Mouse (Mus musculus) NIH3T3 (cell line): Measurements from ENCODE around the gene Cnbp.

Source experiments
- DNase-seq: peaks from one replicate; pipeline ENCODE4 v3.0.0-alpha.2; 2012; ENCODE audit warnings: low read depth

Cnbp gene

DNA sequence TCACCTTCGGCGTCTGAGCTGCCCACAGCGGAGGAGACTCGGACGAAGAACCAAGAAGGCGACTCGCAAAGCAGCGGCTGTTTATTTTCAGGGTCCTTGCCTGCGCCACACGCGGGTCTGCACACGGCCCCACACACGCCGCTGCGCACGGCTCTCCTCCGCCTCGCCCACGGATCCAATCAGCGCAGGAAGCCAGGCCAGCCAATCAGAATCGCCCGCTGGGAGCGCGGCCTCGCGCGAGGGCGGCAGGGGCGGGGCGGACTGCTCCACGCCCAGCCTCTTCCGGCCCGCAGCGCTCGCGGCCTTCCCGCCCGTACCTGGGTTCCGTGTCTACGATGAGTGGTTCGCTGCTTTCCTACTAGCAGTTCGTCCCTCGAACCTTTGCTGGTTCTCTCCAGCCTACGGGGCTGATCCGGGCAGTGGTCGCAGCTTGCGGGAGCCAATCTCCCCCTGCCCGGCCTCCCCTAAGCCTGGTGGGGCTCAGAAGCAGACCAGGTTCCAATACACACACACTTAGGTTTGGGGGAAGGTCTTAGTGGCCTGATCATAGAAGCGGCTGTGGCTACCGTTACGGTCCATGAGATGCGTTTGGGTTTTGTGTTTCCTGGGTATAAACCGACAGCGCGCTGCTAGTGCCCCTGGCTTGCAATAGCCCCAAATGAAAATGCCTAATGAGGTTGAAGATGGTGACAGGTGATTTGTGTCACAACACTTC lies at the start of gene Cnbp:
Gene Cnbp, minus strand, starts transcription at position 207 of the 715 bp plus-strand sequence.
- peak; percentile 100 for DNase-seq

DNA sequence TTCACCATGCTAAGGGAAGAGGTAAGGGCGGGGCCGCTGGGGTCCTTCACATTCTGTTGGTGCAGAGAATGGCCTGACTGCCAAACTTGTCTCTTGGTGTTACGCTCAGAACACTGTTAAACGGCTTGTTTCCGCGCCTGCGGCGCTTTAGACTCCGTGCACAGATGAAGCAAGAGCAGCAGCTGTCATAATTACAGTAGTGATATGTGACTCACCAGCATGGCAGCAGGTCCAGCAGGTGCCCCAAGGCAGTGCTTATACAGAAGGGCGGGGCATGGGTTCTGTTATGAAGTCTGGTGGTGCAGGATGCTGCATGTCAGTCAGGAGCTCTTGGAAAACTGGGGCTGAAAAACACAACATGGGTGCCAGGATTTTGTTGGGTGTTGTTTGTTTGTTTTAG lies 47.1 kb upstream of the Cnbp start:
- DNase-seq, result no peak

DNA sequence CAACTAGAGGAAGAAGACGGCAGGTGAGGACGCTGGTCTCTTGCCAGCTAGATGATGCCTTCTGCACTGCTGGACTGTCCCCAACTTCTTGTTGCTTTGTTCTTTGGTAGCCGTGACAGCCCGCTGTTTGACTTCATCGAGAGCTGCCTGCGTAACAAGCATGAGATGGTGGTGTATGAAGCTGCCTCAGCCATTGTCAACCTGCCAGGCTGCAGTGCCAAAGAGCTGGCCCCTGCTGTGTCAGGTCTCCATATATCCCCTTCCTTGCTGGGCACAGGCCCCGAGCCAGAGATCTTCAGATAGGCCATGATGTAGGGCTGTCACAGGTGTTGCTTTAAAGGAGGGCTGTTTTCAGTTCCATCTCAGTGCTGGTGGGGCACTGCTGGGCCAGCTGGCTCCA lies 43.0 kb upstream of the Cnbp start:
- no peak for DNase-seq

DNA sequence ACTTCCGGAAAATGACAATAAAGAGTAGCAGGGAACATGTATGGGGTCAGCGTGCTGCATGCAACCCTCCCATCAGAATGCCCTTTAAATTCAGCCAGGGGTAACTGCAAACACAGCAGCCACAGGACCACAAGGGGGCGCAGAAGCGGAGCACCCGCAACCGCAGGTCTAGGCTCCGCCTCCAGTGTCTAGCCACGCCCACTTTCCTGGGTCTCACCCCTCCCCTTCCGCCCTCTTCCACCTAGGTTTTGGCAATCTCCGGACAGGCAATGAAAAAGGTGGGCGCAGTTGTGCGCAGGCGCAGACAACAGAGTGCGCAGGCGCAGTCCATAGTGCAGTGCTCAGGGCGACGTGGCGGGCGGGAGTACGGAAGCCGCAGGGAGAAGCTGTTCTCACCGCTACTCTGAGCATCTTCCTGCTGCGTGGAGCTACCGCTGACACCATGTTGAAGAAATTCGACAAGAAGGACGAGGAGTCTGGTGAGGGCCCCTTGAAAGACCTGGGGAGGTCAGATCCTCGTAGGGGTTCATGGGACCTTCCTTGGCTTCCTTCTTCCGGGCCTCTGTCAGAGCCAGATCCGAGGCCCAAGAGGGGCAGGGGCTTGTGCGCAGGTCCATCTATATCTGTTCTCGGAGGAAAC lies 36.8 kb upstream of the Cnbp start, which contains the start of gene Copg1:
Gene Copg1, plus strand, starts transcription at position 221 of the 640 bp plus-strand sequence.
- DNase-seq, result peak; percentile 100

DNA sequence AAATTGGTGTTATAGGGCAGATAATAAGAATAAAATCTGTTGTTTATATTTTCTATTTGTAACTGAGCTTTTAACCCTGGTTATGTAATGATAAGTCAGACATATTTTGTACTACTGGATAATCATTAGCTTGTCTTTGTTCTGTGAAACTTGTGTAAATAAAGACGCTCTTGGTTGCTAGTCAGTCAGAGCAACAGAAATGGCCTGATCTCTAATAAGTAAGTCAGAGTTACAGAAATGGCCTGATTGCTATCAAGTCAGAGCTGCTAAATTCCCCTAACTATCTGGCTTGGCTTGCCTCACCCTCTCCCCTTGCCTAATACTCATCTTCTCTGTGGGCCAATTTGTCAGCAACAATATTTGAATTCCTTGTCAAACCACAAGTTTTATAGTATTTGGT lies 35.8 kb upstream of the Cnbp start:
- DNase-seq, result no peak

DNA sequence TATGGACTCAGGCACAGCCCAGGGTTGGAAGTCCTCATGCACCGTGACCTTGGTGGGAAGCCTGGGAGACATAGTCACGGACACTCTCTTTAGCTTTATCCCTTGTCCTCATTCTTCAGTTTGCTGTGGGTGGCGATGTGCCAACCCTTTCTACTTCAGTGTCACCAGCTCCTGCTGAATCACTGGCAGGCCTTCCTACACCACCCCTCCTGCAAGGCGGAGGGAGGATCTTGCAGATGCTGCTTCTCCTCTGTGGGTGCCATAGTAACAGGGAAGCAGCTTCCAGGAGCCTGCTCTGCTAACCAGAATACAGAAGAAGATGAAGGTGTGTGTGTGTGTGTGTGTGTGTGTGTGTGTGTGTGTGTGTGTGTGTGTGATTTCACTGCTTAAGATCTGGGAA lies 31.9 kb upstream of the Cnbp start:
- DNase-seq, result peak; percentile 61

DNA sequence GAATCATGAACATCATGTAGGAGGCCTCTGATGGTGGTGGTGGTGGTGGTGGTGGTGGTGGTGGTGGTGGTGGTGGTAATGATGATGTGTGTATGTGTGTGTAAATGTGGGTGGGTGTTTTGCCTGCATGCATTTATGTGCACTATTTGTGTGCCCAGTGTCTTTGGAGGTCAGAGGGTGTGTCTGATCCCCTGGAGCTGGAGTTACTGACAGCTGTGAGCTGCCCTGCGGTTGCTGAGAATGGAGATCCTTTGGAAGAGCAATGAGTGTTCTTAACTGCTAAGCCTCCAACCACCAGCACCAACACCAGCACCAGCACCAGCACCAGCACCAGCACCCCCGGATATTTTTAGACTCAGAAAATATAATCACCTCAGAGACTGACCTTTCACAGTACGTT lies 31.3 kb upstream of the Cnbp start:
- DNase-seq, result no peak

DNA sequence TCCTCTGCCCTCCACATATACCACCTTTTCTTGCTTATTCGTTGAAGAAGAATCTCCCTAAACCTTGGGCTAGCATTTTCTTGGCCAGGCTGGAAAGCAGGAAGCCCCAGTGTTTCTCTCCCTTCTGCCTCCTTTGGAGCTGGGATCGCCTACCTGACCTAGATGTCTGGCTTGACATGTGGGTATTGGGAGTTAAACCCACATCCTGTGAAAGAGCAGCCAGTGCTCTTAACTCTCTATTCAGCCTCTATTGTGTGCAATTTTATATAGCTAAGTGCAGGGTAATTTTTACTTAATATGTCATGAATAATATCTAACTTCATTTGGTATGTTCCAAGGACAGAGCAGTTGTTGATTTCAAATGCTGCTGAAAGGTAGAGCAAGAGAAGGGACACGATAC lies 28.7 kb upstream of the Cnbp start:
- DNase-seq, result no peak

DNA sequence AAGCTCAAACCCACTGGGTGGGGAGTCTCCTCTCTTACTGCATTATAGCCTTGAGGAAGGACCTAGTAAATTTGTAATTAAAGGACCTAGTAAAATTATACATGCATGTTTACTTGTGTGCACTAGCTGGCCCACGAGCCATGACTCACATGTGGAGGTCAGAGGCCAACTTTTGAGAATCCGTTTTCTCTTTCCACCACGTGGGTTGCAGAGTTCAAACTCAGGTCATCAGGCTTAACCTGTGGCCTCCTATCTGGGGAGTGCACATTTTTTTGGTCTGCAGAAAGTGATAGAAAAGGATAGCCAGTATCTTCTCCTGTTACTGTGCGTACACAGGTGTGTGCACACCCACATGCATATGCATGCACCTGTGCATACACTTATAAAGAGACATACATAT lies 28.1 kb upstream of the Cnbp start:
- peak; percentile 43 for DNase-seq

DNA sequence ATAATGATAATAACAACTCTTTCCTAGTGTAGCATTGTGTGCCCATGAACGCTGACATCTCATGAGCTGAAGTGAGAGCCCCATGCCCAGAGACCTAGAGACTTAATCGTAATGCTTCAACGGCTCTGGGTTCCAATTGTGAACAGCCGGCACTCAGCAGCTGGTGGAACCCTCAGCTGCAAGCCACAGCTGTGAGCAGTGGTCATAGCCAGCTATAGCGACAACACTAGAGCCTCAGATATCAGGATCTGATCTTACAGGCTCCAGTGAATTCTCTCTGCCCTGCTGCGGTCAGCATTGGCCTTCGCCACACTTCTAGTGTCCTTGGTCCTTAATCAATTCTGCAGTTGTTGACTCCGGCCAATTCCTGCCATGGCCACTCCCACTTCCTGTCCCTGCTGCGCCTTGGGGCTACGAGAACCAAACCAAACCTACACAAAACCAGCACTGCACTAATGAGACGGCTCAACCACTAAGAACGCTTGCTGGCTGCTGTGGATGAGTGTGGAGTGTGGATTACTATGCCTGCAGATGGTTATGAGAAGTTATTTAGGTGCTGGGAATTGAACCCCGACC lies 25.2 kb upstream of the Cnbp start:
- no peak for DNase-seq

DNA sequence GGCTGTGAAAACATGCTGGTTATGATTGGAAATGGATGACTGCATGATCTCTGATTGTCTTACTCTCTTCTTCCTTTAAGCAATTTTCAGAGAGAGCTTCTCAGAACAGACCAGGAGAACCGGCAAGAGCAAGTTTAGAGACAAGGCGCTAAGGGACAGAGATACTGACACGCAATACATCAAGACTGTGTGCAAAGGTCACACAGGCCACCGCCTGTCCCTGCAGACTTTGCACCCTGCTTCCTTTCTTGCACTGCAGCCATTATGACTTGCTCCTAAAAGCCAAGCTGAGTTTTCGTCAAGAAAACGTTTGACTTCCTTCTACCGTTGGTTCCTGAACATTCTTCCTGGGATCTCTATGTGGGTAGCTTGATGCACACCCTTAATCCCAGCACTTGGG lies 24.7 kb upstream of the Cnbp start:
- DNase-seq, result no peak

DNA sequence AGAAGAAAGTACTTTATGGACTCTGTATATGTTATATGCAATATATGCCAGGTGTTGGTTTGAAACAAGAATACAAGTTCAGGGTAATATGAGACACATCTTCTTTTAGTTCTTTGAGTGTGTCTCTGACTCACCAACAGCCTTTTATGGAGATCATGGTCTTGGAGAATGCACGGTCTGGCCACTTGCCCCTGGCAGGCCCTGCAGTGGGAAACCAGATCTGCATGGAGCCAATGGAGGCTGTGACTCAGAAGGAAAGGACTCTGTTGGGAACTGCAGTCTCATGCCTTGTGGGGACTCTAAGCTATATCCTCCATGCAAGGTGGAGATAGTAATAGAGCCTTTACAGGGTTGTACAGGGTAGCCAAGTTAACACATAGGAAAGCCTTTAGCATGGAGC lies 24.2 kb upstream of the Cnbp start:
- DNase-seq, result peak; percentile 98

DNA sequence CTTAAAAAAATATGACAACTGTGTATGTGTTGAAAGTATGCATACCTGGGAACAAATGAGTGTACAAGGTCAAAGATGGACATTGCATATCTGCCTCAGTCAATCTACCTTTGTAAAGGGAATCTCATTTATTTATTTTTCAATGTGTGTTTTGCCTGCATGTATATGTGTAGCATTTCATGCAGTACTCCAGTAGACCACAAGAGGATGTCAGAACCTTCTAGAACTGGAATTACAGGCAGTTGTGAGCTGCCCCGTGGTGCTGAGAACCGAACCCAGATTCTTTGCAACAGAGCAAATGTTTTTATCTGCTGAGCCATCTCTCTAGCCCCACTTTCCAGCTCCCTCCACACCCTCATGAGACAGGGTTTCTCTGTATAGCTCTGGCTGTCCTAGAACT lies 23.1 kb upstream of the Cnbp start:
- no peak for DNase-seq

DNA sequence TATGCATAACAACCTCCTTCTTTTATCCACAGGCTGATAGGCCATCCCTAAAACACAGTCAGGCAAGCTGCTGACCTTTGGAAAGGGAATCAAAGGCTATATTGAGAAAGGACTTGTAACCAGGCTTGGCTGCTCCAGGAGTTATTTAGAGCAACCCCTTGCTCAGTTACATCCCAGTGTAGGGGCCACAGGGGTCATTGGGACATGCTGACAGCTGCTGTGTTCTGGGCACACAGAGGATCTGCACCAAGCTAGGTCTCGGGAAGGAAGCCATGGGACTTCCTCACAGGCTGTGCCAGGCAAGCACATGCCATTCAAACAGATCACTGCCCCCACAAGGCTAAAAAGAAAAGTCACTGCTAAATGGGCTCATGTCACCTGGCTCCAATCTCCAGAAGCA lies 22.2 kb upstream of the Cnbp start:
- peak; percentile 48 for DNase-seq

DNA sequence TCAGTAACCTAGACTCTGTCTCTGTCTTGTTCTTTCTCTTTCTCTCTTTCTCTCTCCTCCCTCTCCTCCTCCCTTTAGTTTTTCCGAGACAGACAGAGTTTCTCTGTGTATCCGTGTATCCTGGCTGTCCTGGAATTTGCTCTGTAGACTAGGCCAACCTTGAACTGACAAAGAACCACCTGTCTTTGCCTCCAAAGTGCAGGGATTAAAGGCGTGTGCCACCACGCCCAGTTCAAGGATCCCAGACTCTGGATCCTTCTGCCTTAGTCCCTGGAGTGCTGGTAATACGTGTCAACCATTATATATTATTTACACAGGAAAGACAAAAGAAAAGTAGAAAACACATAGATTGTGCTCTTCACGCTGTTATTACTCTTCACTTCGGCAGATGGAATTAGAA lies 20.3 kb upstream of the Cnbp start:
- no peak for DNase-seq

DNA sequence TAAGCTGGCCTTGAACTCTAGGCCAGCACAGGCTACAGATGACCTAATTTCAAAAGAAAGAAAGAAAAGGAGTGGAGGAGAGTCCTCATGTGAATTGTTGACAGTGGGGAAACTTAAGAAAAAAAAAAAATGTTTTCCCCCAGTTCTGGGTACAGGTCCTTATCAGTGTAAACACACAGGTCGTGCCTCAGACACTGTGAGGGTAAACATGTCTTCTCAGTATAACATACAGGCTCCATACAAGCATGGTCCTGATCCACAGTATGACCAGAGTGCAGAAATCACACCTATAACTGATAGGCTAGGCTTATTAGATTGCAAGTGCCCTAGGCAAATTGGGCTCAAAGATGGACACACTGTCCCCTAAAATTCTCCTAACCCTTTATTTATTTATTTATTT lies 19.5 kb upstream of the Cnbp start:
- no peak for DNase-seq

DNA sequence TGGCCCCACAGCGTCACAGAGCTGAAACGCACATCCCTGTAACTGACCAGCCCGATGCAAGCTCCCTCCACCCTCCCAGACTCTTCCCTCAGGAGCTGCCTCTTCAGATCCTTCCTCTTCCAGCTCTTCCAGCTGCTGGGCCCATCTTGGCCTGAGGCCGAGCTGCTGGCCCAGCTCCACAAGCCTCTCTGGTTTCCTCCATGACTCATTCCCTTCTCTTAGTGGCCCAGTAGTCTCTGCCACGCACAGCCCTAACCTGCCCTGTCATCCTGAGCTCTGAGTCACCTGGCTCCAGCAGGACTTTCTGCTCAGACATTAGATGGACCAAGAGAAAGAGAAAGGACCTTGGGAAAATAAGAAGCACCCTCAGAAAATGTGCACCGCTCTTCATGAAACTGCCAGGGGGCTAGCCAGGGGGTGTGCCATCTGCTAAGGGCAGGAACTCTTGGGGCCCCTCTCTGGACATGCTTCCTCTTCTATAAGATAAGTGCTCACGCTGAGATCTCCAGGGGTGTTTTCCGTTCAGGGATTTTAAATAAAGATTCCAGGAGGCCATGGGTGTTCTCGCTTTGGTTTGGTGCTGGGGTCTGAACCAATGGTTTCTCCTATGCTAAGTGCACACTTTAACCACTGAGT lies 18.1 kb upstream of the Cnbp start:
- DNase-seq, result peak; percentile 99

DNA sequence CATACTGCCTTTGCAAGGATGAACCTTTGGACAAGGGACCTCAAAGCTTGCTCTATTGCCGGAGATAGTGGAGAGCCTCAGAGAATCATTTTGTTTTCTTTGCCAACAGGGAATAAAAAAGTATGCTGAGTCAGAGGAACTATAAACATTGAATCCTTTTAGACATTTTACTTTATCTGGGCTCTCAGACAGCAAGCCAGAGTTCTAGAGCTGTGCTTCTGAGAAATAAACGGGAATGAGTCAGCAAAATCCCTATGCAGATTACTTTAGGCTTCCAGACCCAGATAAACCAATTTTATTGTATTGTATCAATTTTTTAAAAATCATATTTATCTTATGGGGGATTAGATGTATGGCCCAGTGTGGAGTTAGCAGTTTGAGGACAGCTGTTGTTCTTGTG lies 16.4 kb upstream of the Cnbp start:
- DNase-seq, result peak; percentile 77

DNA sequence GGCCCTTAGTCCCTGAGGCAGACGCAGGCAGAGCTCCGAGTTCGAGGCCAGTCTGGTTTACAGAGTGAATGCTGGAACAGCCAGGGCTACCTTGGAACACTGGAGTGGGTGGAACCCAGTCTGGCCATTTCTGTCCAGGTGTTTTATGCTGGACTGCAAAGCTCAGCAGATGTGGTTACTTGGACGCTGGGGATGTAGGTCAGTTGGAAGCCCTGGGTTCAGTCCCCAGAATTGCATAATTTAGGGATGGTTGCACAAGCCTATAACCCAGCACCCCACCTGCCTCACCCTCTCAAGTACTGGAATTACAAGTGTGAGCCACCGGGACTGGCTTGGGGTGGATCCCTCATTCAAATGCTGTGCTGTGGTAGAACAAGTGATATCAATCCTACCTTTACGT lies 15.3 kb upstream of the Cnbp start:
- DNase-seq, result no peak

DNA sequence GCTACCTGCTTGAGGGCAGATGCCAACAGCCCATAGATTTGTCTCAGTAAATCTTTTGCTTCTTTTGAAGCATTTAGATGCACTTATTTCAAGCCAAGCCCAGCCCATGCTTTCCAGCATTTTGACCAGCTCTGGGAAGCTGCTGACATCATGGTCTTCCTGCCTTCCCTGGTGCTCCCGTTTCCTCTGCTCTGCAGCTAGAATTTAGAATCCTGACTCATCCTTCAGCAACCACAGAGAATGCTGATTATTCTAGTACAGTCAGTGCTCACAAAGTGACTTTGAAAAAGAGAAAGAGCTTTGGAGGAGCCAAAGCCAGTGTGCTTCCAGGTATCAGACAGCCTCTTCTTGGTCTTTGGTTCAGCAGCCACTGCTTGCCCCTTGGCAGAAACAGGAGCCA lies 6.2 kb upstream of the Cnbp start:
- DNase-seq, result peak; percentile 88

DNA sequence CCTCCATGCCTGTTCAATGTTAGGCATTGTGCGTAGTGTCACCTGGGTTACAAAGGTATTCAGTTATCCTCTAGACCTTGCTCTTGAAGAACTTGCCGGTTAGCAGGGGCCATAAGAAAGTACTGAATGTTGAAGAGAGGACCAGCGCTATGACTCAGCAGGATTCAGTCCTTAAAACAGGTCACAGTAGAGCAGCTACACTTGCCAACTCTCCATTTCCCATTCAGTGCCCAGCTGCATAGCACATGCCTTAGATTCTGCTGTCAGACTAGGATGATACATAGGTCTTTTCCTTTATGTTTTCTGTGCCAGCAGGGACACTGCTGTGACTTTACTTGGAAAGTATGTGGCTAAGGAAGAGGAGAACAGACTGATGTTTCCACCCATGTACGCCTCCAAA lies 2.5 kb upstream of the Cnbp start:
- DNase-seq, result peak; percentile 55

DNA sequence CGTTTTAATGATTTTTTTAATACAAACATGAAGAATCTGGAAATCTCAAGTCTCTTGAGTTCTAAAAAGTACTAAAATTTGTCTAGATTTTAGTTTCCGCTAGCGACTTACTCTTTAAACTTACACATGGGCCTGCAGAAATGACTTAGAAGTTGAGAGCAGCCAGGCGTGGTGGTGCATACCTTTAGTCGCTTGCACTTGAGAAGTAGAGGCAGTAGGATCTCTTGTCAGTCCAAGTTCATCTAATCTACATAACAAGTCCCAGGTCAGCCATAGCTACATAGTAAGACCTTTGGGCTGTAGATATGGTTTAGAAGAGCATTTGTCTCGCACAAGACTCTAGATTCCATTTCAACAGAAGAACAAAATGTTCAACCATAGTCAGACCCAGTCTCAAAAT lies 965 bp upstream of the Cnbp start:
- DNase-seq, result no peak
